Mouse (Mus musculus): ENCODE data around the gene Isca1.

DNA sequence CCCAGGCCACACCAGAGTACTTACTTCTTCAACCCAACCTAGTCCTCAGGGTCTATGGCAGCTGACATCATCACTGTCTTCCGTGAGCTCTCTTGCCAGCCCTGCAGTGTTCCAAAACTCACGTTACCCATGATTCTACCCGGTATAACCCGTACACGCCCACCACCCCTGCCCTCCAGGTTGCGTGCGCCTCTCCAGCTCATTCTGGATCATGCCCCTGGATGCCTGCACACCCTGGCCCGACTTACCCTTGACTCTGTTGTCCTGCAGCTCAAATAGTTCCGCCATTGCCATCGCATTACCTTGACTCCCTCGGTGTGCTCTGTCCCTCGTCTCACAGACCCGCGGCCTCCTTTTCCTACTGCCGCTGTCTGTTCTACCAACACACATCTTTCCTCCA, 59.4 kb downstream of the Isca1 start, which contains the start of gene Spata31d1a:
- TF ChIP-seq CTCF (IDR thresholded peaks at IDR 0.05; ENCODE audit: insufficient read depth, low read depth, low read length) (0 out of 2 replicates have a peak, but pooled peaks have one; percentile 8), POLR2A (IDR thresholded peaks at IDR 0.05; ENCODE audit: insufficient read depth, low read depth, low read length) (no peak)

Data from olfactory bulb, adult 2 months (tissue).